Mouse (Mus musculus) heart, postnatal 10 days (tissue): Measurements from ENCODE around the gene Traf1. TPM values are rescaled to one million over a fixed set of nuclear protein-coding genes. Genes with fewer than 3 reads are reported as not detected.

Experiments
- DNase-seq, 2 experiments: peaks; one replicate each; pipeline ENCODE4 v3.0.0; 2021
- intact Hi-C: fragments of 180-260 bp; cut with DNase I; formaldehyde crosslinking; loops from one replicate; pipeline ENCODE4 v1.15.1; 2025
- total RNA-seq, 2 experiments: library from RNA; stranded (reverse); gene quantifications; 2 replicates each; pipeline ENCODE4 v1.2.3; 2021

Gene Traf1
- total RNA-seq = 1 to 10 TPM; 1.3 to 1.8 TPM

DNA sequence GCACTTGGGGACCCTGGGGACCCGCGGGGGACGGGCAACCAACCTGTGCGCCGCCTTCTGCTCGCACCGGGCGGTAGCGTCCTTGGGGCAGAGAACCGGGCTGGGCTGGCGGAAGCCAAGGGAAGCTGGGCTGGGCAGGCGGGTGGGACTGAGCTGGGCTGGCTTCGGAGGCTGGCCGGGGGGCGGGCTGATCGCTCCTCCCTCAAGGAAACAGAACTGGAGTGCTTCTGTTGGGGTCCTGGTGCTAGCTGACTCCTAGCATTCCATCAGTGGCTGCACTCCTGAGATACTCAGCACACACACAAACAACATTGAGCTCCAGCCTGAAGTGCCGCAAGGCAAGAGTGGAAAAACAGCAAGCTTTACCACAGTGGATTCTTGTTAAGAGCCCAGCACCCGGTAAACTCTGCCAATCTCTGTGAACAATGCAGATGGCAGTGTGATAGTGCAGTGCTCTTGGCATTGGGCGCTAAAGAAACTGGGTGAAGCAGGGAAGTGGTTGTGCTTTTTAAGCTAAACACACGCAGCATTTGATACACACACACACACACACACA is at the start of gene Traf1:
Gene Traf1, minus strand, starts transcription at position 292 of the 556 bp plus-strand sequence.
- intact Hi-C loops = no loop called here
- DNase-seq = peak; percentile 46 to 54

DNA sequence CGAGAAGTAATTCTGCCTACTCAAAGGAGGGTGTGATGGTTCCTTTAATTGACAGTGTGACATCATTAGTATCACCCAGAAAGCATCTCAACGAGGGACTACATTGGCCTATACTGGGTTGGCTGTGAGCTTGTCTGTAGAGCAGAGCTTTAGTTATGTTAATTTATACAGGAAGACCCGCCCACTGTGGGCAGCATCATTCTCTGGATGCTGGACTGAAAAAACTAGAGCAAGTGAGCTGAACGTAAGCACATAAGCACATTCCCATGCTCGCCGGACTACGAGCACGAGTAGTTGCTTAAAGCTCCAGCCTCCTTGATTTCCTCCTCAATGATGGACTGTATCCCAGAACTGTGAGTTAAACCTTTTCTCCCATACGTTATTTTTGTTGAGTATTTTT is 37.4 kb upstream of the Traf1 start:
- intact Hi-C loops = no loop called here
- no peak for DNase-seq

DNA sequence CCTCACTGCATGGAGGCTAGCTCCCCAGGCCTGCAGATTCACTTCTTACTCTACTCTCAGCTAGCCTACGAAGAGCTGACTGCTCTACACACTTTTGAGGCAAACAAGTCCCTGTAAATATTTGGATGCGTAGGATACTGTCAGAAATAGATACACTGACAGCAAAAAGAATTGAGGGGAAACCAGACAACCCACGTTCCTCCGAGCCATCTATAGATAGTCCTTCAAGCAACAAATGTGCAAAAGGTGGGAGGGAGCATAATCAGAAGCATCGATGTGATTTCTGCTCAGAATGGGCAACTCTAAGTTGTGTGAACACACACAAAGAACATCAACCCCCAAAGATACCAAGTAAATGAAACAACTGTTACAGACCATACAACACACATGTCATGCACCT is 34.9 kb upstream of the Traf1 start:
- DNase-seq = no peak
- intact Hi-C loops = no loop called here

DNA sequence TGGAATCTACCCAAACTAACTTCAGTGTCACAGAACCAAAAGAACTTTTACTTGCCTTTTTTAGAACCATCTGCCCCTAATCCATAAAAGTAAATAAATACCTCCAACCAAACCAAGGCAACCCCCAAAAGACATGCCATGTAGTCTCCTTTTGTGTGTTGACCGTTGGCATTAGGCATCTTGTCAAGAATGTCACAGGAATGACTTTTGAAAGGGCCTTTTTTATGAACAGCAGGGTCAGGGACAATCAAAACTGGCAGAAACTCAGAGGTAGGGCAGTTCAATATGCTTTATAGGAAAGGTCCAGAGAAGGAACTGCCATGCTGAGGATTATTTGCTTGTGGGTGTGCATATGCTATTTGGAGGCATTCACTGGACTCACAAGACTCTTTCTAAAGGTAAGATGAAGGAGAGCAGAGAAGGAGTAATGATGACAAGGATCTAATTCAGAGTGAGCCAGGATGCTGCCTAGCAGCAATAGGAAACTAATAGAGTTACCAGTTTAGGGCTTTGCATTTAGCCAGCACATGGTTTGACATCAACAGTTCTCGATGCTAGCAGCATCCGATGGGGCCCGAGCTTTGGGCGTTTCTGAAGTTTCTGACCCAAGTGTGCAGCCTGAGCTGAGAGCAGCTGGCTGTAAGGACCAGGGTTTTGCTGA is 32.3 kb upstream of the Traf1 start:
- DNase-seq = no peak
- intact Hi-C loops = no loop called here

DNA sequence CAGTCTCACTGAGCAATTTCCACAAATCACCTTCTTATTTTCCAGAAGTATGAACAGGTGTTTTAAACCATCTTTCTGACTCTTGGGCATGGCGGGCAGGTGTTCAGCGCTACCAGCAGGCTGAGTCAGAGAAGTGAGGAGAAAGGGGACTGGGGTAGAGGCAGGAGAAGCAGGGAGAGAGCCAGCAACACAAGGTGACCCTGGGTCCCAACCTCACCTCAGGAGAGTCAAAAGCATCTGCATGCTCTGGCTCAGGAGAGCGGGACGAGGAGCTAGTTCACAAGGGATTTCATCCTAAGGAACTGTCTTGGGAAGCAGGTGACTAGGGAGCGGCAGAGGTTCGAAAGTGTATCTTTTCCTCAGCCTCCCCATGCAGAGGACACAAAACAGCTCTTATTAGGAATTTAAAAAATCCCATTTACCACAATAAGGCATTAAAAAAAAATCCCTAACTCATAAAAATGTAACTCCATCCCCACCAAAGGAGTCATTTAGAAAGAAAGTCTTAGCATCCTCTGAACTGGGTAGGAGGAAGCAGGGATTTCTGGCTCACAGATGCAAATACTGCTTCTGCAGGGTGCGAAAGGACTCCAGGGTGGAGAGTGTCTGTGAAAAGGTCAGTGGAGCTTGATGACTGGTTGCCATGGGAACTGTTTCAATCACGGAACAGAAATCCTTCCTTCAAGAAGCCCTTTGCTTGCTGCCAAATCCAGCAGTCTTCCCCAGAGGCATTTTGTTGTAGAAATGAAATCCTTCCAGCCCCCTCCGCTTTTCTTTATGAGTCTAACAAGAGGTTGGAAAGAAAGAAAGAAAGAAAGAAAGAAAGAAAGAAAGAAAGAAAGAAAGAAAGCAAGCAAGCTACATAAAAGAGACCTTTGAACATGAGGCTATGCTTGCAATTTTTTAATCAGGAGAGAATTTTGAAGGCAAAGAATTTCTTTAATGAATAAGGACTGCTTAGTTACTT is 31.4 kb upstream of the Traf1 start:
- DNase-seq = peak; percentile 31 to 37
- intact Hi-C loops = no loop called here

DNA sequence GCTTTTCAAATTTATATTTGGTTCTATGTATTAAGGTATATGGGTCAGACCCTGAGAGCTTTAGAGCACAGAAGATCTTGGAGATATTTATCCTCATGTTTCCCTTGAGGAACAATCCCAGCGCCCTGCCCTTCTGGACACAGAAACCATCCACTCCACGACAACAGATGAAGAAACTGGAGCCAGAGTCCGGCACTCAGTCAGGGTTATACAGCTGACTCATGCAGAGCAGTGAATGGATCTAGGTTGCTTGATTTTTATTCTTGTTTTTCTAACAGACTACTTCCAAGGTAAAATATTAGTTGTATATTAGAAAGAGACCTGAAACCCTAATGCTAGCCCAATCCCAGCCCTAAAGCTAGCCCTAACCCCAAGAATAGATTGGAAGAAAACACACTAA is 30.4 kb upstream of the Traf1 start:
- intact Hi-C loops = no loop called here

DNA sequence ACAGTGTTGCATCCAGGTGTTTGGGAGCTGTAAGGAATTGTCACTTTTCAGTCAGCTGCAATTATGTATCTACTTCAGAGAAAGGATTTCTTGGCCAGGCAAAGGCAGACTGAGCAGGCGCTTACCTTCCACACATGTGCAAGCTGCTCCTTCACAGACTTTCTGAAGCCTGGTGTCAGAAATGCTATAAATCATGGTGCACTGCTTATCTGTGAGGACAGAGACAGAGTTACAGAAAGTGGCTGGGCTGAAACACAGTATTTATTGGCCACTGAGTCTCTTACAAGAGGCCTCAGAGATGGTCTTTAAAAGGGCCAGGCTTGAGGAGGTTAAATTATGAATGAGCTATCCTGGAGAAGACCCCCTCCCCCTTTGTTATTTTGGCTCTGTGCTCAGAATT is 28.2 kb upstream of the Traf1 start:
- intact Hi-C loops = no loop called here
- DNase-seq = no peak

More for the DNA sequence above, 30.4 kb upstream of the Traf1 start:
- no peak for DNase-seq

DNA sequence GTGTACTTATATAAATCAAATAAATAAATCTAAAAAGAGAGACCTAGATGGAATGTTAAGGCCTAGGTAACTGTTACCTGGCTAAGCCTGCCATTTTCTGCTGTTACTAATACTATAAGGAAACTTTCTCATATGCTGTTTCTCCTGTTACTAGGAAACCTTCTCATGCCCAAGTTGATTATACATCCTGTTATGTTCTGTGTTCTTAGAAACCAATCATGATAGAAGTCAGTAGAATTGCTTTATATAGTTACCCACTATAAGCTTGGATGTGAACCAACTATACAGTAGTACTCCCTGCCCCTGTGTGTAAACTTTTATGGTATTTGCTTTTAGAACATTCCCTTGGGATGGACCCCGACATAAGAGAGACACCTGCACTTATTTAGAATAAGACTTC is 26.0 kb upstream of the Traf1 start:
- no peak for DNase-seq
- intact Hi-C loops = no loop called here

DNA sequence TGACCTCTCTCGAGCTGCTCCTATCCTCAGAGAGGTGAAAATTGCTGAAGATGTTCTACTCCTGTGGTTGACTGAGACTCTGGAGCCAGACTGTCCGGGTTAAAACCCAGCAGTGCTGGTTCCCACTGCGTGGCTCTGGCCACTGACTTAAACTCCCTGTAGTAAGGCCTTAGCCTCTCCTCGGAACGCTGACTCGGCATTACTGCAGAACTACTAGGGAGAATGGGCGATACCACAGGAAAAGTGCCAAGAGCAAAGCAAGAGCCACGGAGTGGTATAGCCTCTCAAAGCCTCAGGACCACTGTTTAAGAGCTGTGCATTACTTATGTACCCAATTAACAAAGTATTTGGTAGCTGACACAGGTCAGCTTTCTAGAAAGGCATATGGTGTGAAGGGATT is 23.3 kb upstream of the Traf1 start:
- intact Hi-C loops = no loop called here
- DNase-seq = no peak

DNA sequence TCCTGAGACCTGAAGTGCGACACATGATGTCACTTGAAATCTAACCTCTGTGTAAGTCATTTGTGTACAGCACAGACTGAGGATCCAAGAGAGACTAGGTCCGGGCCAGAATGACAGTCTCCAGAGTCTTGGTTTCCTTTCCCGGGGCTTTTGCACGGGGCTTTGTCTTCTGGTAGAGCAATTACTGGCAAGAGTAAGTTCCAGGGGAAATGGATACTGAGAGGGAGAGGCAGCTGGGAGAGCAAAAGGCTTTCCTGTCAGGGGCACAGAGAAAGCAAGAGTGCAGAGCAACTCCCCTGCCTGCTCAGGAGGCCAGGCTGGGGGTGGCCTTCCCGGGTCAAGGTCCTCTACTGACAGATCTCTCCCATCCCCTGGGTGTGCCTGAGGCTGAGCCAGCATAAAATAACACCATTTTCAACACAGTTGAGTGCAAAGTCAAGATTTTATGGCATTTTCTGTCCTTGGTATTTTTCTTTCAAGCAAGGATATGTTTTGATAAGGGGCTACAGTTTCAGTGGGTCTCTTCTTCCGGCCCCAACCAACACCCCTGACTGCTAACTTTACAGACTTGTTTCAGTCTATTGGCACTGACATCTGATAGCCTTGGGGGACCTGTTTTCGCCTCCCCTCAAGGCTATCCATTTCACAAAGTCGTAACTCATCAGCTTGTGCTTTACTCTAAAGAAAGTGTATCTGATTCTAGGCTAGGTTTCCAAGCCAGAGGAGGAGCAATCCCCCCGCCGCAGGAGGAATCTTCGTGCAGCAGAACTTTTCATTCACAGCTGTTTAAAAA is 21.5 kb upstream of the Traf1 start:
- intact Hi-C loops = no loop called here
- DNase-seq = peak; percentile 50

DNA sequence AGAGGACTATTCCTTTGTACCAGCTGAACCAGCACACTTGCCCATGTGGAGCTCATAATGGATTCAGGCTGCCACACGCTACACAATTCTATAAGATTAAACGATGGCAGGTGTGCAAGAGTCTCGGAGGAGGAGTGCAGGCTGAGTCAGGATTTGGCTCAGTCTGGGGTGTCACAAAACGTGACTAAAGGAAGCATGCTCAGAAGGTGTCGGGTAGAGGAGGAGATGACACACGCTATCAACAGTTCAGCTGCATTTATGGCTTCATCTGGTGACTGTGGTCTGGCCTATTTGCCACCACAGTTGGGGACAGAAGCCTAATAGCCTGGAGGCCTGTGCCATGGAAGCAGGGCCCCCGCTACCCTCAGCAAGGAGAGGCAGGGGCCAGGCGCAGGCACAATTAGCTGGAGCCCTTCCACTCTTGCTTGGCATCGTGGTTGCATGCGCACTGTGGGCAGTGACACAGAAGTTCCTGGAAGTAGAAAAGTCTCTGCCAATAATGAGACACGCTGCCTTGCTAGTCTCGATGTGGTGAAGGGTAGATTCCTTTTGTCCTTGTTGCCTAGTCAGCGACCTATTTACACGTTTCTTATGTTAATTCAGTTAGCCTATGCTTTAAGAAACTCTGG is 20.6 kb upstream of the Traf1 start:
- DNase-seq = no peak
- intact Hi-C loops = no loop called here

DNA sequence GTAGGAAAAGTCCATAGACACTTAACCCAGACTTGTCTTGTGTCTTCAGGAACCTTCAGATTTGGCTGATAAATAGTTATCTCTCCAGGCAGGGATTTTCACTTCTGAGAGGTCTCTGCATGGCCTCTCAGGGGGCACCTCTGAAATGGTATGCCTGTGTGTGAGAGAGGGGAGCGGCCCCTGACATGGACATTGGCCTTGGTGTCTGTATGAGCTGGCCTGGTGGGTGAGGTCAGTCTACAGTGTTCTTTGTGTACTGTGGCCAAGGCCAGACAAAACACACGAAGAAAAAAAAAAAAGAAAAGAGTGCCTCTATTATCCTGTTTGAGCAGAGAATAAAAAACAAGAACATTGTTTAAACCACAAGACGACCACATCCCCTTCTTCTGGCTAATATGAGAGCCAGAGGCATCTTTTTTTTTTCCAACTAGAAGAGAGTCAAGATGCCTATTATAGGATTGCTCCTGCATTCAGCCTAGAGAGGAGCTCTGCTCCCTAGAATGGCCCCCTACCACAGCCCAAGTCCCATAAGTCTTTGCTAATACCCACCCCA is 18.0 kb upstream of the Traf1 start:
- intact Hi-C loops = no loop called here
- DNase-seq = no peak

DNA sequence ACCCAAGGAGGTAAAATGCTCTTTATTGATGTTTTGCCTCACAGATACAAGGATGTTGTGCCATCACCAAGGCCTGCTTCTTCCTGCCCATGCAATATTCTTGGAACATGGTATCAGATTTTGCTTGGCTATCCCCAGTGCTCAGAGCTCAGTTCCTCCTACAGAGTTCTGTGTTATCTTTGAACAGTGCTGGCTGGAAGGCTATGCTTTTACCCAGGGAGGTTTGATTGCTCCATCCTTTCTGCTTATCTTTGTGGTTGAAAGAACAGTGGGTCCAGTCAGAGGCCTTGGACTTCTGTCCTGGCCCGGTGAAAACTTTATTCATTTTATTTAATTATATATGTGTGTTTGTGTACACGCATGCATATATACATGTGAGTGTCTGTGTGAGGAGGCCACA is 16.7 kb upstream of the Traf1 start:
- intact Hi-C loops = no loop called here
- DNase-seq = no peak

DNA sequence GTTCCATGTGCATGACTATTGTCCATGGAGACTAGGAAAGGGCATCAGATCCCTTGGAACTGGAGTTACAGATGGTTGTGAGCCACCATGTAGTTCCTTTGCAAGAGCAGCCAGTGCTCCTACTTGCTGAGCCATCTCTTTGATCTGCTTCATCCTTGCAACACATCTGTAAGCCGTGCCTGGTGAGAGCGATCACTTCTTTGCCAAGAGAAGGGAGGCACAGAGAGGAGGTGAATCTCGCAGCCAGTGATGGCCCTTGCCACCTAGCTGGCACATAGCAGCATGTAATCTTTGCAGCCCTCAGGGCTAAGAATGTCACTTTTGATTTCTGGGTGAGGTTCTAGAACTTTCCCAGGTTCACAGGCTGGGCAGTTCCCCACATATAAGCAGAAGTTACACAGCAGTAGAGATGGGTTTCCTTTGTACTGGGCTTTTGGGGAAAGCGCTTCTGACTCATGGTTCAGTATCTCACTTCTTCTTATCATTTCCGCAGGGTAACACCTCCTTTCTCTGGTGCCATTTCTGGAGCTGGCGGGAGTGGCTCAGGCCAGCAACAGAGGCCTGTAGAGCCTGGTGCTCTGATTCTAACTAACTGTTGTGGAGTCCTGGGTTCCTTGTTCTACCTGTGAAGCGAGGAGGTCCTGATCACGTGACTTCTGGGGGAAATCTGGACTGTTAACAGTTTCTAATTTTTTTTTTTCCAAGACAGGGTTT is 15.5 kb upstream of the Traf1 start:
- DNase-seq = no peak
- intact Hi-C loops = no loop called here

DNA sequence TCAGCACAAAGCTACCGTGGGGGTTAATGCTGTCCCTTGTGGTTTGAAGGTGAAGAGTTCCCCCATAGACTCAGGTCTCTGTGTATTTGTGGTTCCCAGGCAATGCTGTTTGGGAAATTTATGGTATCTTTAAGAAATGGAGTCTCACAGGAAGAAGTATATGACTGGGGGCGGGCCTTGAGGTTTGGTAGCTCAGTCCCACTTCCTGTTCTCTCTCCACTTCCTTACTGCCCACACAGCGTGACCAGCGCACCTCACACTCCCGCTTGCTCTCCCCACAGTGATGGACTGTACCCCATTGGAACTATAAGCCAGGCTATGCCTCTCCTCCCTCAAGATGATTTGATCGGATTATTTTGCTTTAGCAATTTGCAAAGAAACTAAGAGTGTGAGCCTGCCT is 14.9 kb upstream of the Traf1 start:
- no peak for DNase-seq
- intact Hi-C loops = no loop called here

DNA sequence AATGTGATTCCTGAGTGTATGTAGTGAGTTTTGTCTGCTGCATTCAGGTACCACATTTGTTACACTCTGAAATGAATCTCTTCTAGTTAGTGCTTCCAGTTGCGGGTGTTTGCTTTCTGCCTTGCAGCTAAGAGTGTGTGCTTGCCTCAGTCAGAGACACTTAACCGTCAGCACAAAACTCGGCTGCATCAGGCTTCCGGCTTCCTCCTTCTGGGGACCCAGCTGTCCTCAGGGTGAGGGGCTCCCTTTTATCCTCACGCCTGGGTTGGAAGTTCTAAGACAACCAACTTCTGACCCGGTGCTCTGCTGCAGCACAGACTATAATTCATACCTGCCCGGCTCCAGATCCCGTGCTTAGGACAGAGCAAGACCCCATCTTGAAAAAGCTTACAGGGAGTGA is 11.5 kb upstream of the Traf1 start:
- DNase-seq = no peak
- intact Hi-C loops = loop anchor here (5.0 kb wide), 3 partner anchors 101 to 301 kb away; partner anchors contain the start of genes Cutal and Psmd5

DNA sequence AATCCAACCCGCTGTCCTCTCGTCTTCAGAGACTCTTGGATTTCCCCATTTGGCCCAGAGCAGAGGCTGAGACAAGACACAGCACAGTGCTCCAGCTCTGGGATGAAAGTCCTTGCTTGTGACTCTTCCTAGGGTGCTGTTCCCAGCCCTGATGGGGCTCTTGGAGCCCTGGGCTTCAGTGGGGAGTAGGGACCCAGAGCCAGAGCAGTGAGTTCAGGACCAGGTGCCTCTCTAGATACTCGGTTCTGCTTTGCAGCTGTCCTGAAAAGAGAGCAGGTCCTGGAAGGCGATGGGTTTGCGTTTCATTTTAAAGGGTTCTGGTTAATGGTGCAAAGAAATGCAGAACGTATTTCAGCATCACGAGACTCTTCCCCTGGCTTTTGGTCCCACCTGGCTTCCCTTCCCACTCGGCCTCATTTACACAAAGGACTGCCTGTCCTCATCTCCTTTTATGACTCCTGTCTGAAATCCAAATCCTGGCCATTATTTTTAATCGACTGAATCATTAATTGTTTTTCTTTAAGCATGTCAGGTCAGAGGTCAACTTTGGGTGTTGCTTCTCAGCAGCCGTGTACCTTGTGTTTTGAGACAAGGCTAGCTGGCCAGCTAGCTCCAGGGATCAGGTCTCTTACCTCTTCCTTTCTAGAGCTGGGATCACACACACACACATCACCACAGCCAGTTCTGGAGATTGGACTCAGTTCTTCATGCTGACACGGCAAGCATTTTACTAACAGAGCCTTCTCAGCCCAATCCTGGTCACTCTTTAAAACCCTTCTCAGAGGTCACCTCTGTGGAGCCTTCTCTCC is 9.7 kb upstream of the Traf1 start:
- intact Hi-C loops = loop anchor here (5.0 kb wide), 3 partner anchors 99 to 299 kb away; partner anchors contain the start of genes Cutal and Psmd5
- no peak for DNase-seq

DNA sequence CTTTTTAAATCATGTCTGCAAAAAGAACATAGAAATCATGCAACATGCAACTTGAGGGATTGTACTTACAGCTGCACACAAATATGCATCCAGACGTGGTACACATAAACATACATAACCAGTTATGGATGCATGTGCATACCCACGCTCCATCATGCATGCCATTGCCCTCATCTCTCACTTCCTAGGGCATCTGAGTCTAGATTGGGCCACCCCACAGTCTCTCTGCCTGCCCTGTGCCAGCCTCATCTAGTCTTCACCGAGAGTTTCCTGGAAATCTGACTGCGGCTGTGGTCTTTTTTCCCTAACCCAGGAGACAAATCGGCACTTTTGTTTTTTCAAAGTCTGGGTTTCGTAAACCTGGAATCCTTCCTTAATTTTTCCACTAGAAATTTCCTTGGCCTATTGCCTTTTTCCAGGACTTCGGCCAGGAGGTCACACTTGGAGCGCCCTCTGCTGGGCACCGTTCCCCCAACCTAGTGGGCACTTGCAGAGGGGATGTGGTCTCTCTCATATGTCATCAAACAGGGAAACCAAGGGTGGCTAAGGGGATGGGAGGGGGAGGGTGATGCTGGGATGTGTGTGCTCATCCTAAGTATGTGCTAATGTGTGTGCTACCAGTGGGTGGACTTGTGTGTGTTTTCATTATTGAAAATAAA is 8.6 kb upstream of the Traf1 start:
- DNase-seq = peak; percentile 83 to 91
- intact Hi-C loops = loop anchor here (5.0 kb wide), 3 partner anchors 98 to 298 kb away; partner anchors contain the start of genes Cutal and Psmd5
